ENCODE assay signal across 27 mouse cellular contexts in genomic region chr5:7701776-7702175, GRCm38 (mm10).
"Had no signal": no experiment of that assay in that cellular context is flagged by ENCODE, and none has a peak within 500 bp of the region (broad histone marks: within the 10 kb centered on the region; RNA-seq: fewer than 3 reads in every experiment).

No protein-coding gene starts in this region.

- H3K4me1 ChIP-seq: heart, embryonic 13.5 days; heart, embryonic 15.5 days; hindbrain, embryonic 10.5 days; hindbrain, embryonic 12.5 days; intestine, embryonic 15.5 days; limb, embryonic 10.5 days; limb, embryonic 12.5 days; liver, embryonic 12.5 days had no signal

- DNase-seq: gastrocnemius, postnatal 14 days; gastrocnemius, postnatal 36 days; heart, adult 11 months; heart, adult 2 months; heart, postnatal 14 days; heart, postnatal 4 days; kidney, adult 18-20 months; kidney, adult 8-10 months; kidney, postnatal 10 days; kidney, postnatal 25 days; kidney, postnatal 4 days had no signal

- H3K27ac ChIP-seq: heart, adult 2 months; heart, embryonic 13.5 days; heart, embryonic 15.5 days; hindbrain, embryonic 10.5 days; hindbrain, embryonic 12.5 days; hindbrain, embryonic 14.5 days; intestine, embryonic 15.5 days; layer of hippocampus, adult 2 months; left cerebral cortex, adult 2 months; limb, embryonic 10.5 days; limb, embryonic 12.5 days; liver, embryonic 12.5 days; liver, embryonic 14.5 days had no signal

- H3K36me3 ChIP-seq: heart, embryonic 13.5 days; heart, embryonic 15.5 days; hindbrain, embryonic 10.5 days; hindbrain, embryonic 12.5 days; intestine, embryonic 15.5 days; limb, embryonic 10.5 days; limb, embryonic 12.5 days; liver, embryonic 12.5 days had no signal

- H3K4me2 ChIP-seq: heart, embryonic 11.5 days; heart, embryonic 13.5 days; heart, embryonic 15.5 days; hindbrain, embryonic 12.5 days; hindbrain, embryonic 14.5 days; intestine, embryonic 15.5 days; limb, embryonic 12.5 days; liver, embryonic 12.5 days had no signal

- H3K4me3 ChIP-seq: heart, adult 2 months; heart, embryonic 13.5 days; heart, embryonic 15.5 days; hindbrain, embryonic 10.5 days; hindbrain, embryonic 12.5 days; intestine, embryonic 15.5 days; layer of hippocampus, adult 2 months; left cerebral cortex, adult 2 months; limb, embryonic 10.5 days; limb, embryonic 12.5 days; liver, embryonic 12.5 days had no signal

- H3K27me3 ChIP-seq: heart, embryonic 13.5 days; heart, embryonic 15.5 days; hindbrain, embryonic 12.5 days; intestine, embryonic 15.5 days; limb, embryonic 12.5 days; liver, embryonic 12.5 days had no signal

- H3K9me3 ChIP-seq: heart, embryonic 13.5 days; heart, embryonic 15.5 days; hindbrain, embryonic 10.5 days; hindbrain, embryonic 12.5 days; intestine, embryonic 15.5 days; limb, embryonic 10.5 days; limb, embryonic 12.5 days; liver, embryonic 12.5 days had no signal

- ATAC-seq: hindbrain, embryonic 16.5 days; inflammation-experienced regulatory T-cells, adult 6 months; intestine, embryonic 15.5 days; intestine, postnatal 0 days; liver, embryonic 12.5 days had no signal

- H3K9ac ChIP-seq: heart, embryonic 13.5 days; heart, embryonic 15.5 days; hindbrain, embryonic 12.5 days; hindbrain, embryonic 14.5 days; intestine, embryonic 15.5 days; limb, embryonic 12.5 days; liver, embryonic 12.5 days; liver, embryonic 14.5 days had no signal
